Mouse (Mus musculus) layer of hippocampus, adult 18-20 months (tissue): ENCODE measurements around the gene Gm10718. TPM values are rescaled to one million over a fixed set of nuclear protein-coding genes. Genes with fewer than 3 reads are reported as not detected.
"Not testable (repeated sequence)": the region's sequence is repeated elsewhere in the genome, so short reads cannot be mapped to it uniquely, and the experiment has no call there.

Experiments used
- DNase-seq, 2 experiments: peaks; one replicate each; pipeline ENCODE4 v3.0.0; 2022; ENCODE audit warnings: low spot score in 2 of 2
- microRNA-seq, 2 experiments: library from miRNA; unstranded; fragments of <30 nt; microRNA quantifications; one replicate each; pipeline ENCODE4 v1.2.0; 2021
- total RNA-seq, 2 experiments: library from RNA; stranded (reverse); gene quantifications; 2 replicates each; pipeline ENCODE4 v1.2.3; 2021

Gm10718 gene
- total RNA-seq, 2 experiments from 2014 or later = 0.87 TPM; not detected in 1

- peak; percentile 47 to 54 for DNase-seq
Measured at GRCm38 (mm10) chr9:3024912-3025467, 1.6 kb downstream of the Gm10718 start, which contains the start of gene Gm10717. Gene Gm10717, plus strand, starts transcription at chr9:3025417.

- peak; percentile 76 to 77 for DNase-seq
Measured at GRCm38 (mm10) chr9:3025653-3026052, 2.3 kb downstream of the Gm10718 start.

GRCm38 (mm10) chr9:3026136-3026535 lies 2.8 kb downstream of the Gm10718 start:
- DNase-seq = not testable (repeated sequence)

GRCm38 (mm10) chr9:3026741-3027140 lies 3.4 kb downstream of the Gm10718 start:
- DNase-seq = not testable (repeated sequence)

GRCm38 (mm10) chr9:3027200-3027599 lies 3.9 kb downstream of the Gm10718 start:
- DNase-seq = not testable (repeated sequence)

- DNase-seq = peak; percentile 22 to 27
Measured at GRCm38 (mm10) chr9:3029276-3030000, 6.1 kb downstream of the Gm10718 start.

- DNase-seq = not testable (repeated sequence)
Measured at GRCm38 (mm10) chr9:3030677-3031318, 7.5 kb downstream of the Gm10718 start.

- DNase-seq = not testable (repeated sequence)
Measured at GRCm38 (mm10) chr9:3034299-3034698, 11.0 kb downstream of the Gm10718 start, which contains the start of gene Gm17535. Gene Gm17535, plus strand, starts transcription at chr9:3034599.

- DNase-seq = not testable (repeated sequence)
Measured at GRCm38 (mm10) chr9:3036577-3036976, 13.2 kb downstream of the Gm10718 start, which contains the start of gene Gm10715. Gene Gm10715, plus strand, starts transcription at chr9:3036877.

- DNase-seq = not testable (repeated sequence)
Measured at GRCm38 (mm10) chr9:3038161-3038560, 14.8 kb downstream of the Gm10718 start.

Small RNA genes lying within 50 kb of the gene (microRNA-seq; reads per million reads assigned to microRNA genes)
- gene Mir101c = 0 reads per million in 2 experiments

Other genes starting within 250 kb of the Gm10718 start
- gene Gm10722, start 22.6 kb upstream of the Gm10718 start, total RNA-seq = not detected
- gene Gm11168, start 20.2 kb upstream of the Gm10718 start, total RNA-seq = not detected
- not detected for gene Gm10721, start 10.4 kb upstream of the Gm10718 start, total RNA-seq
- not detected for gene Gm10720, start 7.9 kb upstream of the Gm10718 start, total RNA-seq
- not detected for gene Gm10719, start 6.1 kb upstream of the Gm10718 start, total RNA-seq
- gene Gm10717, start 1.9 kb downstream of the Gm10718 start, total RNA-seq = not detected
- not detected for gene Gm17535, start 11.1 kb downstream of the Gm10718 start, total RNA-seq
- not detected for gene Gm10715, start 13.3 kb downstream of the Gm10718 start, total RNA-seq